Mouse (Mus musculus) neural tube, embryonic 11.5 days (tissue): ENCODE measurements around the gene Tulp3. TPM values are rescaled to one million over a fixed set of nuclear protein-coding genes. Genes with fewer than 3 reads are reported as not detected.

Source experiments
- ATAC-seq: fragments of 200-750 bp; cut with Nextera tagmentation; 2 replicates; pipeline ENCODE4 v1.8.0; 2017; ENCODE audit warnings: moderate number of reproducible peaks, mild to moderate bottlenecking, moderate TSS enrichment, moderate library complexity; ENCODE audit not compliant: insufficient read depth, low FRiP score, low TSS enrichment
- DNase-seq: peaks from one replicate; pipeline ENCODE4 v3.0.0-alpha.2; 2015; ENCODE audit warnings: low spot score
- H3K27ac ChIP-seq: fragments of 300-500 bp; sonication (generic); 2 replicates; pipeline ENCODE4 v1.5.1; 2014; ENCODE audit warnings: low read depth, mild to moderate bottlenecking, low read length
- H3K27me3 ChIP-seq: fragments of 300-500 bp; sonication (generic); 2 replicates; pipeline ENCODE4 v1.6.1; 2014; ENCODE audit warnings: mild to moderate bottlenecking, low read length, mixed read lengths; ENCODE audit not compliant: control insufficient read depth, insufficient read depth
- H3K36me3 ChIP-seq: fragments of 300-500 bp; sonication (generic); 2 replicates; pipeline ENCODE4 v1.6.1; 2014; ENCODE audit warnings: mild to moderate bottlenecking, low read length, moderate library complexity, mixed read lengths; ENCODE audit not compliant: control insufficient read depth, insufficient read depth
- H3K4me1 ChIP-seq: fragments of 300-500 bp; sonication (generic); 2 replicates; pipeline ENCODE4 v1.6.1; 2014; ENCODE audit warnings: low read length, mixed read lengths; ENCODE audit not compliant: control insufficient read depth, insufficient read depth
- H3K4me2 ChIP-seq: fragments of 300-500 bp; sonication (generic); 2 replicates; pipeline ENCODE4 v1.6.1; 2014; ENCODE audit warnings: low read depth, mild to moderate bottlenecking, moderate library complexity
- H3K4me3 ChIP-seq: fragments of 300-500 bp; sonication (generic); 2 replicates; pipeline ENCODE4 v1.5.1; 2014; ENCODE audit warnings: low read depth, low read length
- H3K9ac ChIP-seq: fragments of 300-500 bp; sonication (generic); 2 replicates; pipeline ENCODE4 v1.6.1; 2014; ENCODE audit warnings: mild to moderate bottlenecking, low read length
- H3K9me3 ChIP-seq: fragments of 300-500 bp; sonication (generic); 2 replicates; pipeline ENCODE4 v1.6.1; 2016; ENCODE audit warnings: low read length; ENCODE audit not compliant: control insufficient read depth
- WGBS: fragments of 180-500 bp; shearing (Covaris S2); extraction: QIAGEN DNeasy Blood & Tissue Kit; methylation state at CpG from one replicate; pipeline ENCODE4 v1.1.7; 2014; 5-methylcytosine and 5-hydroxymethylcytosine counted together
- polyA plus RNA-seq: library from polyadenylated mRNA; unstranded; fragments of >200 nt; fragmentation: Nextera tagmentation; extraction: Ambion mirVana; gene quantifications from 2 replicates; pipeline ENCODE4 v1.2.1, GENCODE M21; 2014

Gene Tulp3
- polyA plus RNA-seq, 1 experiment from 2014 or later = 17.4 TPM

DNA sequence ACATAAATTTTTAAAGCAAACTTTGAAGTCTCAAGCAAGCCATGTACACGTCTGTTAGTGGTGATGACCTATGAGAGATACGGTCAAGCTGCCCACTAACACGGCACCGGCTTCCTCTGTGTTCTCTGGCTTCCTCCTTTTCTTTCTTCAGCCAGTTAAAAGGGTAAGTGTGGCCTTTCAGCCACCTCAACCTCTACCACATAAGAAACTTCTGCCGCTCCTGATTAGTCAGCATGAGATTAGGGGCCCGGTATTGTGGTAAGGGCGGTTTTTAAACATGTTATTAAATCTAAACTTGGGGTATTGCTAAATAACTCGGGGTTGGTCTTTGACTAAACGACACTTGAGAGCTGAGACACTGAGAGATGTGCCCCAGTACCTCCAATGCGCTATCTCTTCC is 10.0 kb downstream of the Tulp3 start:
- no peaks in the 10 kb centered on the region for H3K4me1 ChIP-seq
- no peak overlapping the region for H3K27ac ChIP-seq
- H3K9ac ChIP-seq = no peak overlapping the region
- no peak for ATAC-seq
- H3K27me3 ChIP-seq = no peaks in the 10 kb centered on the region
- no peaks in the 10 kb centered on the region for H3K36me3 ChIP-seq
- DNase-seq = no peak
- WGBS = 94% methylated on average over 10 of the region's 10 CpGs
- no peak overlapping the region for H3K4me3 ChIP-seq
- no peaks in the 10 kb centered on the region for H3K9me3 ChIP-seq
- no peak overlapping the region for H3K4me2 ChIP-seq

DNA sequence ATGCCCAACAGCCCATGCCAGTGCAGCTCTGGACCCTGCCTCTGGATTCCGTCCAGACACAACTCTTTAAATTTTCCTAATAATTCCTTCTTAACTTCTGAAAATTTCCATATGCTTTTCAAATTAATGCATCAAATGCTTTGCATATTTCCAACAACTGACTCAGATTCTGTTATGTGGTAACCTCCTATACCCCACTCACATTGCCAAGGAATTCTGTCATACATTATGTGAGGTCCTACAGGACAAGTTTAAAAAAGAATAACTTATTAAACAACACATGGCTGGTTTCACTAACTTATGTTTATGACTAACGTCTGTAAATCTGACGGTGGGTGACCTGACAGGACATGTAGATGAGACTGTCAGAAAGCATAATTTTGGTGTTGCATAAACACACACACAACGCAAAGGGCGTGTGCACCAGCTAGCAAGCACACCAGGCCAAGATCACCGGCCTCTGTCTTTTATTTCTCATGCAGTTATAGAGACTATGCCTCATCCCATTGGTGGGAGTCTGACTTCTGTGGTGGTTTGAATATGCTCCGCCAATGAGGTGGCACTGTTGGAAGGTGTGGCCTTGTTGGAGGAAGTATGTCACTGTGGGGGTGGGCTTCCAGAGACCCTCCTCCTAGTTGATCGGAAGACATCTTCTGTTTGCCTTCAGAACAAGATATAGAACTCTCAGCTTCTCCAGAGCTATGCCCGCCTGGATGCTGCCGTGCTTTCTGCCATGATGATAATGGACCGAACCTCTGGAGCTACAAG is 13.5 kb downstream of the Tulp3 start:
- no peaks in the 10 kb centered on the region for H3K27me3 ChIP-seq
- WGBS = 94% methylated on average over 11 of the region's 11 CpGs
- no peak overlapping the region for H3K27ac ChIP-seq
- H3K36me3 ChIP-seq = no peaks in the 10 kb centered on the region
- no peak overlapping the region for H3K4me3 ChIP-seq
- H3K4me2 ChIP-seq = no peak overlapping the region
- no peak for DNase-seq
- no peak for ATAC-seq
- H3K9ac ChIP-seq = no peak overlapping the region
- no peaks in the 10 kb centered on the region for H3K4me1 ChIP-seq
- no peaks in the 10 kb centered on the region for H3K9me3 ChIP-seq

DNA sequence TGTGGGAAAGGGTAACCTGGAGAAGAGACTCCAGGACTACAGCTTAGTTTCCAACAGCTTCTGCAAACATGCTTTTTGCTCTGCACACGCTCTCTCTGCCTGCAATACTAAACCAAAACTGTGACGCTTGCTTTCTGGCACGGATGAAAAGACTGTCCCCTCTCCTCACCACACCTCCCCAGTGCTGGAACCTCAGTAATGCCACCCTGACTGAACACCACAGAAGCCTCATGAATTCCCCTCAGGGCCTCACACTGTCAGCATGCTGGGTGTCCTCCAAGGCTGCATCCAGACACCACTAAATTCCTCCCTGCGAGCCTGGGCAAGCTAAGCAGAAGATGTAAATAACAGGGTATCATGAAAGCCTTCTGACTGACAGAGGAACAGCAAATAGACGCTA is 16.8 kb downstream of the Tulp3 start:
- no peaks in the 10 kb centered on the region for H3K27me3 ChIP-seq
- DNase-seq = no peak
- H3K36me3 ChIP-seq = no peaks in the 10 kb centered on the region
- no peaks in the 10 kb centered on the region for H3K9me3 ChIP-seq
- no peaks in the 10 kb centered on the region for H3K4me1 ChIP-seq
- H3K9ac ChIP-seq = no peak overlapping the region
- H3K4me2 ChIP-seq = no peak overlapping the region
- no peak overlapping the region for H3K27ac ChIP-seq
- no peak overlapping the region for H3K4me3 ChIP-seq
- ATAC-seq = no peak
- WGBS = 46% methylated on average over 5 of the region's 5 CpGs

GRCm38 (mm10) chr6:128337467-128337866 is 18.2 kb downstream of the Tulp3 start:
- Histone ChIP-seq H3K9ac (no peak overlapping the region), H3K27me3 (no peaks in the 10 kb centered on the region), H3K4me2 (no peak overlapping the region), H3K36me3 (no peaks in the 10 kb centered on the region), H3K9me3 (no peaks in the 10 kb centered on the region), H3K4me1 (no peaks in the 10 kb centered on the region), H3K27ac (no peak overlapping the region), H3K4me3 (no peak overlapping the region)
- ATAC-seq (no peak), DNase-seq (no peak)
- 83% methylated on average over 7 of the region's 7 CpGs for WGBS

DNA sequence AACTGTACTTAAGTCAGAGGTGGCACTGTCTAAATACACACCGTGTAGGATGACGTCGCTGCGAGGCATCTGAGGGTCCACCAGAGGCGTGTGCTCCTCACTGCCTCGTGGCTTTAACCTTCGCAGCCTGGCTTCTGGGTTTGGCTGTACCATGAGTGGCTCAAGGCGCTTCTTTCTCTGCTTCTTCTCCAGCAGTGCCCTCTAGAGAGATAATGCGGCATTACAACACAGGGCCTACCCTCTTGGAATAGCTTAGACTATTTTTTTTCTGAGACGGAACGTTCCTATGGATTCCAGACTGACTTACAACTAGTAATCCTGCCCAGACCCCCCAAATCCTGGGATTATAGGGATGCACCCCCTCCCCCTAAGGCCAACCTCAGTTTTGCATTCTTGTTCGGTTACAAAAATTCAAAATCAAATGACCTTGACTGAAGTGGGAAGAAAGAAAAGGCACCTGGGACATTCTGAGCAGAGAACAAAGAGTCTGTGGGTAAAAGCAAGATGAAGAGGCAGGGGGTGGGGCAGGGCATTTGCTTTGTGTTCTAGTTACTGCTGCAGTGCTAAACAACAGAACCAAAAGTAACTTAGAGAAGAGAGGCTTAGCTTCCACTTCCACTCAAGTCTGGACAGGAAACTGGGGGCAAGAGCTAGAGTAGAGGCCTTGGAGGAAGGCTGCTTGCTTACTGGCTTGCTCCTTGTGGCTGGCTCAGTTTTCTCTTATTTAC is 21.1 kb downstream of the Tulp3 start:
- no peaks in the 10 kb centered on the region for H3K27me3 ChIP-seq
- DNase-seq = peak; percentile 82
- H3K9me3 ChIP-seq = no peaks in the 10 kb centered on the region
- H3K4me2 ChIP-seq = no peak overlapping the region
- WGBS = 29% methylated on average over 12 of the region's 12 CpGs
- no peak overlapping the region for H3K9ac ChIP-seq
- ATAC-seq = peak; percentile 86
- no peak overlapping the region for H3K4me3 ChIP-seq
- H3K27ac ChIP-seq = no peak overlapping the region
- H3K4me1 ChIP-seq = no peaks in the 10 kb centered on the region
- H3K36me3 ChIP-seq = peaks cover 5% of the 10 kb centered on the region; the same call in 1 of the 2 replicates

DNA sequence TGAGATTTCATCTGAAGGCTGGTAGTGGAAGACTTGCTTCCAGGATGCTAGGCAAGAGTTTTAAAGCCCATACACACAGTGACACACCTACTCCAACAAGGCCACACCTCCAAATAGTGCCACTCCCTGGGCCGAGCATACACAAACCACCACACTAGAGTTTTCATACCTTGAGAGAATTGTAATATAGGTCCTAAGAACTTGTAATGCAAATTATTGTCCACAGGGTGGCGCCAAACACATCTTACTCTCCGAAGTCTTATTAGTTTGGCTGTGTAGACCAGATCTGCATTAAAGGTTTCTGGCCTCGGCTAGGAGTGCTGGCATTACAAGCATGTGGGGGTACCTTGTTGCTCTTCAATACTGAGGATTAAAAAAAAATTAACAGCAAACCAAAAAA is 37.3 kb downstream of the Tulp3 start:
- peaks cover 9% of the 10 kb centered on the region for H3K36me3 ChIP-seq
- DNase-seq (peak; percentile 69), ATAC-seq (peak; percentile 27; the same call in 1 of the 2 replicates)
- H3K27me3 ChIP-seq = no peaks in the 10 kb centered on the region
- H3K4me1 ChIP-seq = no peaks in the 10 kb centered on the region
- no peak overlapping the region for H3K9ac ChIP-seq
- no peak overlapping the region for H3K27ac ChIP-seq
- 18% methylated on average over 4 of the region's 4 CpGs for WGBS
- H3K4me3 ChIP-seq = no peak overlapping the region
- no peak overlapping the region for H3K4me2 ChIP-seq
- no peaks in the 10 kb centered on the region for H3K9me3 ChIP-seq

GRCm38 (mm10) chr6:128315597-128315996 is 40.1 kb downstream of the Tulp3 start:
- Histone ChIP-seq H3K4me3 (no peak overlapping the region), H3K9me3 (no peaks in the 10 kb centered on the region), H3K4me1 (no peaks in the 10 kb centered on the region), H3K27ac (no peak overlapping the region), H3K36me3 (no peaks in the 10 kb centered on the region), H3K9ac (no peak overlapping the region), H3K4me2 (no peak overlapping the region), H3K27me3 (no peaks in the 10 kb centered on the region)
- WGBS = 77% methylated on average over 8 of the region's 8 CpGs
- ATAC-seq = no peak
- DNase-seq = no peak

DNA sequence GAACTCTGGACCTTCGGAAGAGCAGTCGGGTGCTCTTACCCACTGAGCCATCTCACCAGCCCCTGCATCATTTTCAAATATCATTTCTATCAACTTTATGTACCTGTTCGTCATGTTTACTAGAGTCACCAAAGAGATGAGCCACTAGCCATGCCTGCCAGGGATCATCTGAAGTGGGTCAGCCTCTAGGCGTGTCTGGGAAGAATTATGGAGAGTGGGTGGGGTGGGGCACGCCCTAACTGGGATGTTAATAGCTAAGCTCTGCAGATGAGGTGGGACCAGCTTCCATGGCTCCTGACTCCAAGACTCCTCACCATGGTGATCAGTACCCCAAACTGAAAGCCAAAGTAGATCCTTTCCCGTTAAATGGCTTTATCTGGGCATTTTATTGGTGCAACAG is 40.9 kb downstream of the Tulp3 start:
- H3K4me1 ChIP-seq = no peaks in the 10 kb centered on the region
- H3K9me3 ChIP-seq = no peaks in the 10 kb centered on the region
- DNase-seq (no peak), ATAC-seq (no peak)
- no peak overlapping the region for H3K4me2 ChIP-seq
- H3K36me3 ChIP-seq = no peaks in the 10 kb centered on the region
- H3K4me3 ChIP-seq = no peak overlapping the region
- H3K9ac ChIP-seq = no peak overlapping the region
- 90% methylated on average over 6 of the region's 6 CpGs for WGBS
- H3K27me3 ChIP-seq = no peaks in the 10 kb centered on the region
- no peak overlapping the region for H3K27ac ChIP-seq

- peak; percentile 23; the same call in 1 of the 2 replicates for ATAC-seq
- 28% methylated on average over 4 of the region's 4 CpGs for WGBS
Observed at GRCm38 (mm10) chr6:128308311-128308710, 47.3 kb downstream of the Tulp3 start.

More at GRCm38 (mm10) chr6:128308311-128308710, 47.3 kb downstream of the Tulp3 start:
- peak; percentile 84 for DNase-seq
- no peaks in the 10 kb centered on the region for H3K4me1 ChIP-seq
- no peak overlapping the region for H3K27ac ChIP-seq
- H3K9me3 ChIP-seq = no peaks in the 10 kb centered on the region
- H3K4me2 ChIP-seq = no peak overlapping the region
- no peak overlapping the region for H3K4me3 ChIP-seq
- no peaks in the 10 kb centered on the region for H3K27me3 ChIP-seq
- no peaks in the 10 kb centered on the region for H3K36me3 ChIP-seq
- no peak overlapping the region for H3K9ac ChIP-seq
